ENCODE assay signal across 8 mouse cellular contexts in the genomic region with DNA sequence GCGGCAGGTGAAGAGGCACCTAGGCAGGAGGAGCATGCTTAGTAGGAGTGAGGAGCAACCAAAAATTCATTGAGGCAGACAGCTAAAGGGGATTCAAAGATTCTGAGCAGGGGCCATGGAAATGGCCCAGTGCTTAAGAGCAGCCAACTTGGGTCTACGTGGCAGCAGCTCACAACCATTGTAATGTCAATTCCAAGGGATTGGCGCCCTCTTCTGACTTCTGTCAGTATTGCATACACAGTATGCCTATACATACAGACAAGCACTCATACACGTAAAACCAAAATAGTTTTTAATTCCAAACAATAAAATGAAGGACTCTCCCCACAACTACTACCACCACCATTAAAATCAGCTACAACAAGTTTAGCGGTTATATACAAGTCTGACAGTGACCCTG.
DNase-seq lines count a peak whose midpoint lies in the region; ATAC-seq lines count a peak whose summit lies in the region.

No protein-coding gene starts in this region.

- DNase-seq in cerebellum, postnatal 10 days = peak; percentile 77 to 84
- no peak for DNase-seq in cerebellum, adult 11 months
- peak; percentile 31 to 53 for DNase-seq in left cerebral cortex, postnatal 10 days (ENCODE audit: extremely low spot score in 1 of 2, low spot score in 2 of 2)
- no peak for DNase-seq in left cerebral cortex, adult 8-10 months (ENCODE audit: low spot score in 2 of 2)
- DNase-seq in adipocyte (ENCODE audit: low spot score) = peak; percentile 23
- DNase-seq in gastrocnemius, postnatal 14 days = peak; percentile 26
- peak; percentile 56 for DNase-seq in mesoderm, embryonic 11.5 days (ENCODE audit: low read depth, low spot score)

- no peak for ATAC-seq in inflammation-experienced regulatory T-cells, adult 6 months

- intact Hi-C loops in left cerebral cortex, postnatal 10 days (cut with DNase I) = loop anchor here (10.0 kb wide), 2 partner anchors 115 to 245 kb away; no protein-coding TSS in a partner anchor
- intact Hi-C loops in gastrocnemius, postnatal 14 days (cut with DNase I; ENCODE audit: low total_unique reads) = loop anchor here (5.0 kb wide), 1 partner anchor 242 kb away; no protein-coding TSS in a partner anchor

Comparison
In these comparisons a context has a peak if more than half of its experiments do, and no peak if none do; other contexts are left out.
1. DNase-seq: peak in cerebellum, postnatal 10 days (2 of 2), left cerebral cortex, postnatal 10 days (2 of 2), adipocyte (single experiment), gastrocnemius, postnatal 14 days (single experiment) and mesoderm, embryonic 11.5 days (single experiment); none in cerebellum, adult 11 months (single experiment) and left cerebral cortex, adult 8-10 months (0 of 2).